Mouse (Mus musculus) E14TG2a.4 (cell line): ENCODE data around the gene Klhl8.

Experiments
- CTCF ChIP-seq: conservative IDR thresholded peaks from 2 replicates; pipeline ENCODE4 v1.5.1; 2014; ENCODE audit warnings: low read length
- NANOG ChIP-seq: IDR thresholded peaks from 2 replicates; pipeline ENCODE4 v1.6.1; 2014; ENCODE audit warnings: borderline replicate concordance, low read length, mixed read lengths
- POU5F1 ChIP-seq: IDR thresholded peaks from 2 replicates; pipeline ENCODE4 v1.6.1; 2014; ENCODE audit warnings: low read length, borderline replicate concordance

DNA sequence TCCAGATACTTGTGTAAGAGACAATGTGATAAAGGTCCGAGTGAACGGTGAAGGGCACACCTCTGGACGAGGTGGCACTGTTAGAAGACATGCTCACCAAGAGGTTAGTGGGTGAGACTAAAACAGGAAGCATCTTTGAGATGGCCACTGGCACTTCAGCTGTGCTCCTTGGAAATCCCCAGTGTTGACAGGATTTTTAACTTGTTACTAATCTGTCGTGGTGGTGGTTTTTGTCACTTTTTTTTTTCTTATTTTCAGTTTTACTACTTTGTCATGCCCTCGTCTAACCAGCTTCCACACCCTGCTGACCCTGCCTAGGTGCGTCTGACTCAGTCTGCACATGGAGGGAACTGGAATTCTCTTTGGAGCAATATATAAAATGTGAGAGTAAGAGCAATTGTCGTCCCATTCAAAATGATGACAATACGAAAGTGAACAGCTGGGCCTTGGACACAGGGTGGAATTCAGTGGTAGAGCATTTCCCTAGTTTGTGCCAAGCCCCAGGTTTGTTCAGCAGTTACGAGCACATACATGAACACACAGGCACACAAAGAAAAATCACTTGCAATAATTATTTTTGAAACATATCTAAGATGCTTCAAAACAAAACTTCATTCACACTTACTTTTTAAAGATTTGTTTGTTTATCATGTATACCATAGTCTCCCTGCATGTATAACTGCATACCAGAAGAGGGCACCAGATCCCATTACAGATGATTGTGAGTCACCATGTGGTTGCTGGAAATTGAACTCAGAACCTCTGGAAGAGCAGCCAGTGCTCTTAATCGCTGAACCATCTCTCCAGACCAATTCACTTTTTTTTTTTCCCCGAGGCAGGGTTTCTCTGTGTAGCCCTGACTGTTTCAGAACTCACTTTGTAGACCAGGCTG is 3.5 kb upstream of the Klhl8 start:
- TF ChIP-seq CTCF (peak; percentile 39), POU5F1 (no peak), NANOG (no peak)
